Mouse (Mus musculus): Measurements from ENCODE around the gene Atp5h.
A peak's percentile ranks its signal among the peaks of the same experiment; 100 is the strongest.

DNA sequence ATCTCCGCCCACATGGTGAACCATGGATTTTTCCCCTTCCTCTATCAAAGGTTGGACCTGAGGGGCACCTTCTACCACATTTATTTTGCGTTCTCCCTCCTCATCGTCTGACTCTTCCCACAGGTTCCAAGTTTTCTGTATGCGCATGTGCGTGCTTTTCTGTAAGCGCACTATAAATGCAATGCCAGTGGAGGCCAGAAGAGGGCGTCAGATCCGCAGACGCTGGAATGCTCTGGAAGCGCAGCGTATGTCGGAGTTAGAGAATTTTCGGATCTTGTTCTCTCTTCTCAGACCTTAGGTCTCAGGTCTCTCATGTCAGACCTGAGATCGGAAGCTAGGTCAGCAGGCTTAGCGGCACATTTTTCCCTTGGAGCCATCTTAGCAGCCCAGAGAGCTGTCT, 35.9 kb upstream of the Atp5h start:
- TF ChIP-seq POLR2A (IDR thresholded peaks at IDR 0.05; ENCODE audit: control insufficient read depth, low read depth, low read length): no peak
- TF ChIP-seq CTCF (IDR thresholded peaks at IDR 0.05; ENCODE audit: control insufficient read depth, insufficient read depth, insufficient replicate concordance, low read depth, low read length): peak; percentile 88; the same call in 1 of the 2 replicates
